Mouse (Mus musculus) limb, embryonic 12.5 days (tissue): ENCODE results near the gene Knstrn. TPM values are rescaled to one million over a fixed set of nuclear protein-coding genes. Genes with fewer than 3 reads are reported as not detected.

Source experiments
- ATAC-seq: fragments of 200-750 bp; cut with Nextera tagmentation; 2 replicates; pipeline ENCODE4 v1.8.0; 2017; ENCODE audit warnings: low read depth, moderate TSS enrichment; ENCODE audit not compliant: insufficient number of reproducible peaks, insufficient read depth, low FRiP score, low TSS enrichment
- H3K27ac ChIP-seq: fragments of 300-500 bp; sonication (generic); 2 replicates; pipeline ENCODE4 v1.5.1; 2016; ENCODE audit warnings: mild to moderate bottlenecking, moderate library complexity
- H3K27me3 ChIP-seq: fragments of 300-500 bp; sonication (generic); 2 replicates; pipeline ENCODE4 v1.6.1; 2016; ENCODE audit warnings: mild to moderate bottlenecking, moderate library complexity
- H3K36me3 ChIP-seq: fragments of 300-500 bp; sonication (generic); 2 replicates; pipeline ENCODE4 v1.6.1; 2016; ENCODE audit warnings: mild to moderate bottlenecking, moderate library complexity
- H3K4me1 ChIP-seq: fragments of 300-500 bp; sonication (generic); replicated peaks from 2 replicates; pipeline ENCODE4 v1.6.1; 2016
- H3K4me2 ChIP-seq: fragments of 300-500 bp; sonication (generic); 2 replicates; pipeline ENCODE4 v1.6.1; 2016; ENCODE audit warnings: mild to moderate bottlenecking, moderate library complexity
- H3K4me3 ChIP-seq: fragments of 300-500 bp; sonication (generic); replicated peaks from 2 replicates; pipeline ENCODE4 v1.5.1; 2016; ENCODE audit warnings: mild to moderate bottlenecking
- H3K9ac ChIP-seq: fragments of 300-500 bp; sonication (generic); replicated peaks from 2 replicates; pipeline ENCODE4 v1.6.1; 2016; ENCODE audit warnings: mild to moderate bottlenecking, moderate library complexity
- H3K9me3 ChIP-seq: fragments of 300-500 bp; sonication (generic); 2 replicates; pipeline ENCODE4 v1.6.1; 2016; ENCODE audit warnings: mild to moderate bottlenecking, moderate library complexity
- WGBS: fragments of 180-500 bp; shearing (Covaris S2); methylation state at CpG from one replicate; pipeline ENCODE4 v1.1.7; 2016; 5-methylcytosine and 5-hydroxymethylcytosine counted together
- polyA plus RNA-seq: library from polyadenylated mRNA; unstranded; fragments of >200 nt; fragmentation: Nextera tagmentation; extraction: Ambion mirVana; gene quantifications from 2 replicates; pipeline ENCODE4 v1.2.1, GENCODE M21; 2016

Knstrn gene
- polyA plus RNA-seq, 1 experiment from 2014 or later = 150 TPM

DNA sequence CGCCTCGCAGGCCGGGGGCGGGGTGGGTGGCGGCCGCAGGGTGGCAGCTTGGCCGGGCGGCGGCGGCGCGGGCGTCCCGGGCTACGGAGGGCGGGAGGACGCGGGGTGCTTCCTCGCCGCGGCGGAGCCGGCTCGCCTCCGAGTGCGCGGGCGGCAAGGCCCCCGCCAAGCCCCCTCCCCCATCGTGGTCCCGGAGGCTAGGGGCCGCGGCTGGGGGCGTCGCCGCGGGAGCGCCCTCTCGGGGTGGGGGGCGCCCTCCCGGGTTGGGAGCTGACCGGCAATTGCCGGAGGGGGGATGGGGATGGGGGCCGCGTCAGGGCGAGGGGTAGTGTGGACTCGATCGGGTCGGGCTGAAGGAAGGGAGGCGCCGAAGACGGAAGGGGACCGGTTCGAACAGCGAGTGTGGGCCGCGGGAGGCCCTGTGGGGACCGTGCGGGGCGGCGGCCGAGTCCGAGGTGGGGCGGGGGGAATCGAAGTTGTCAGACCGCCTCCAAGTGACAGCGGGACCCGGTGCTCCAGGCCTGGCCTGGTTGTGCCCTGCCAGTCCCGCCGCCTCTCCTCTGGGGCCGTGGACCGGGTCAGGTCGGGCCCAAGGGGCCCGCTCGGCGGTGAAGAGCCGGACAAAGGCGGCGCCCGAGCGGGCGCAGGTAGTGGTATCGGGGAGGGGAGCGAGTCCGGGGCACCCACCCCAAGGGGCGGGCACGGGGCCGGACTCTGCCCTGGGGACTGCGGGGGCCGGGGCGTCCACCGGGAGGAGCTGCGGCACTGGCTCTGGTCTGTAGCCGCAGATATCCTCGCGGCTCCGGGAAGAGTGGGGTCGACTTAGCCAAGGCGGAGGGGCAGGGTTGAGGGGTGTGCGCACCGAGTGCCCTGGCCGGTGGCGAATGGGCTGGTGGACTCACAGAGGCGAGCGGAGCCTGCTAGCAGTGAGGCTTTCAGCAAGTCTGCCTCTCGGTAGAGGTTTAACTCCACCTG is 88.5 kb downstream of the Knstrn start:
- WGBS = under 1% methylated on average over 89 of the region's 106 CpGs
- peak; percentile 15; the same call in 1 of the 2 replicates for ATAC-seq
- H3K27ac ChIP-seq = 0 out of 2 replicates have a peak overlapping the region, but pooled peaks have one; percentile 50

DNA sequence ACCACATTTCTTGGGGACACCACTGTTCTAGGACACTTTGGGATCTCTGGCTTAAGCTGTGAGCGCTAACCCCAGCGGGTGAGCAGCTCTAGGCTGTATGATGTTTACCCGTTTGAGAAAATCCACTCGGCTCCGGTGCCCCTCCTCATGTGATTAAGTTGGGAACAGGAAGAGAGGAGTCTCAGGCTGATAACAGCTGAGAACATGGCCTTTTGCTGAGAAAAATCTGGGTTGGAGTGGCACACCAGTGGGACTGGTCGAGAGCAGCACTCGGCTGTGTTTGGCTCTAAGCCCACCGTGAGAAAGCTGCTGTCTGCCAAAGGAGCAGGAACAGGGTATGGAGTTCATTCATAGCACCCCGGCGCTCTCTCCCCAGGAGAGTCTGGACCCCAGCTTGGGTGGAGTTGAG is 89.5 kb downstream of the Knstrn start:
- H3K4me1 ChIP-seq = peaks cover 30% of the 10 kb centered on the region
- WGBS = 20% methylated on average over 10 of the region's 10 CpGs
- peak overlapping the region; percentile 93 for H3K4me3 ChIP-seq
- H3K9ac ChIP-seq = peak overlapping the region; percentile 80; the same call in 1 of the 2 replicates
- peak overlapping the region; percentile 99 for H3K4me2 ChIP-seq
- no peaks in the 10 kb centered on the region for H3K9me3 ChIP-seq
- H3K27me3 ChIP-seq = peaks cover 50% of the 10 kb centered on the region
- H3K36me3 ChIP-seq = no peaks in the 10 kb centered on the region
- no peak overlapping the region for H3K27ac ChIP-seq
- ATAC-seq = no peak

More for the DNA sequence above, 88.5 kb downstream of the Knstrn start:
- Histone ChIP-seq H3K36me3 (no peaks in the 10 kb centered on the region), H3K9me3 (no peaks in the 10 kb centered on the region), H3K4me3 (peak overlapping the region; percentile 93), H3K4me2 (peak overlapping the region; percentile 99), H3K4me1 (peaks cover 40% of the 10 kb centered on the region), H3K9ac (peak overlapping the region; percentile 80), H3K27me3 (peaks cover 60% of the 10 kb centered on the region)

Other genes with a start within 250 kb of the Knstrn start
- 119 and 127 TPM in 2 replicates for gene Bub1b, start 215.8 kb upstream of the Knstrn start, polyA plus RNA-seq
- 0.71 and 1.0 TPM in 2 replicates for gene Pak6, start 150.7 kb upstream of the Knstrn start, polyA plus RNA-seq
- not detected in 2 replicates for gene Ankrd63, start 110.0 kb upstream of the Knstrn start, polyA plus RNA-seq
- 0.26 and 0.44 TPM in 2 replicates for gene Plcb2, start 85.6 kb upstream of the Knstrn start, polyA plus RNA-seq
- gene Inafm2, start 68.2 kb upstream of the Knstrn start, polyA plus RNA-seq = 20.6 and 21.3 TPM in 2 replicates
- 0.51 and 0.74 TPM in 2 replicates for gene Ccdc9b, start 51.3 kb upstream of the Knstrn start, polyA plus RNA-seq
- gene Phgr1, start 41.2 kb upstream of the Knstrn start, polyA plus RNA-seq = not detected in 2 replicates
- gene Disp2, start 34.3 kb upstream of the Knstrn start, polyA plus RNA-seq = 0.05 and 0.14 TPM in 2 replicates
- gene Ivd, start 48.0 kb downstream of the Knstrn start, polyA plus RNA-seq = 90.9 and 97.7 TPM in 2 replicates
- 3.5 and 4.4 TPM in 2 replicates for gene Bahd1, start 86.4 kb downstream of the Knstrn start, polyA plus RNA-seq
- gene Chst14, start 112.5 kb downstream of the Knstrn start, polyA plus RNA-seq = 42.9 and 45.6 TPM in 2 replicates
- 20.0 and 21.8 TPM in 2 replicates for gene Ccdc32, start 215.4 kb downstream of the Knstrn start, polyA plus RNA-seq
- 5.4 and 6.2 TPM in 2 replicates for gene Rpusd2, start 220.8 kb downstream of the Knstrn start, polyA plus RNA-seq
- 61.7 and 63.8 TPM in 2 replicates for gene Knl1, start 233.1 kb downstream of the Knstrn start, polyA plus RNA-seq